Mouse (Mus musculus): ENCODE data around the gene Slc29a1. TPM values are rescaled to one million over a fixed set of nuclear protein-coding genes. Genes with fewer than 3 reads are reported as not detected.

Slc29a1 gene
- polyA plus RNA-seq, 1 experiment: 72.2 TPM

DNA sequence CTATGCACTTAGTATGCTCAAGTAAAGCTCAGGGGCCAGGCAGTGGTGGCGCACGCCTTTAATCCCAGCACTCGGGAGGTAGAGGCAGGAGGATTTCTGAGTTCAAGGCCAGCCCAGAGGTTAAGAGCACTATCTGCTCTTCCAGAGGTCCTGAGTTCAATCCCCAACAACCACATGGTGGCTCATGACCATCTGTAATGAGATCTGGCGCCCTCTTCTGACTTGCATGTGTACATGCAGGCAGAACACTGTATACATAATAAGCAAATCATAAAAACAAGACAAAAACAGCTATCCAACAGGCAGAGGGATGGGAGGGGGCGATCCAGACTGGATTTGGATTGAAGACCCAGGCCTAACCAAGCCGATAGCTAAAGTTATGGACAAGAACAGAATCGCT lies 20.6 kb downstream of the Slc29a1 start:
- no peak for DNase-seq
- no peak overlapping the region for H3K27ac ChIP-seq (ENCODE audit: insufficient read depth, low read length)
- H3K4me3 ChIP-seq (replicated peaks; ENCODE audit: insufficient read depth, low read depth, low read length): no peak overlapping the region
- no peaks in the 10 kb centered on the region for H3K27me3 ChIP-seq (ENCODE audit: control insufficient read depth, insufficient read depth, low read length)
- TF ChIP-seq CTCF (IDR thresholded peaks at IDR 0.05; ENCODE audit: borderline replicate concordance, insufficient read depth, low read depth, low read length): peak; percentile 44; the same call in 1 of the 2 replicates
- no peak for TF ChIP-seq POLR2A (IDR thresholded peaks at IDR 0.05; ENCODE audit: borderline replicate concordance, insufficient read depth, low read length)
- peaks cover 11% of the 10 kb centered on the region for H3K4me1 ChIP-seq (ENCODE audit: control insufficient read depth, insufficient read depth, low read length)
- 76% methylated on average over 7 of the region's 7 CpGs for WGBS

DNA sequence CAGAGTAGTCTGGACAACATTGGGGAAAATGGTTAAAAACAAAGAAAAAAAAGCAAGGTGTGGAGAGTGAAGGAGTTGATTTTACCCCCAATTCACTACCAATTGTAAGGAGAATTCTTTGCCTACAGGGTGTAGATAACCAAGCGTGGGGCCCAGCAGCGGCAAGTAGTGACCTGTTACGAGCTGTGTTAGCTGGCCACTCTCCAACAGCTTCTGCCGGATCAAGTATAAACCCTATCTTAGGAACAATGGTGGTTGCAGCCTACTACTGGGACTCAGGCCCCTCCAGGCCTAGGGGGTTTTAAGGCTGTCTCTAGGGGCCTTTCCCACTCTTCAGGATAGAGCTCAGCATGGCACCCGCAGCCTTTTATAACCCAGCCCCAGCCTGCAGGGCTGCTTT lies 21.2 kb downstream of the Slc29a1 start:
- no peaks in the 10 kb centered on the region for H3K27me3 ChIP-seq (ENCODE audit: control insufficient read depth, insufficient read depth, low read length)
- H3K4me1 ChIP-seq (ENCODE audit: control insufficient read depth, insufficient read depth, low read length): peaks cover 11% of the 10 kb centered on the region
- no peak for DNase-seq
- no peak overlapping the region for H3K27ac ChIP-seq (ENCODE audit: insufficient read depth, low read length)
- 52% methylated on average over 5 of the region's 5 CpGs for WGBS
- TF ChIP-seq CTCF (IDR thresholded peaks at IDR 0.05; ENCODE audit: borderline replicate concordance, insufficient read depth, low read depth, low read length) (no peak), POLR2A (IDR thresholded peaks at IDR 0.05; ENCODE audit: borderline replicate concordance, insufficient read depth, low read length) (no peak)
- no peak overlapping the region for H3K4me3 ChIP-seq (replicated peaks; ENCODE audit: insufficient read depth, low read depth, low read length)

GRCm38 (mm10) chr17:45575123-45575897 lies 24.1 kb downstream of the Slc29a1 start:
- H3K4me1 ChIP-seq (ENCODE audit: control insufficient read depth, insufficient read depth, low read length): peaks cover 9% of the 10 kb centered on the region
- no peak for DNase-seq
- peak overlapping the region; percentile 98 for H3K27ac ChIP-seq (ENCODE audit: insufficient read depth, low read length)
- WGBS: 78% methylated on average over 8 of the region's 8 CpGs
- no peak for TF ChIP-seq CTCF (IDR thresholded peaks at IDR 0.05; ENCODE audit: borderline replicate concordance, insufficient read depth, low read depth, low read length)
- TF ChIP-seq POLR2A (IDR thresholded peaks at IDR 0.05; ENCODE audit: borderline replicate concordance, insufficient read depth, low read length): no peak
- no peak overlapping the region for H3K4me3 ChIP-seq (replicated peaks; ENCODE audit: insufficient read depth, low read depth, low read length)
- H3K27me3 ChIP-seq (ENCODE audit: control insufficient read depth, insufficient read depth, low read length): no peaks in the 10 kb centered on the region

DNA sequence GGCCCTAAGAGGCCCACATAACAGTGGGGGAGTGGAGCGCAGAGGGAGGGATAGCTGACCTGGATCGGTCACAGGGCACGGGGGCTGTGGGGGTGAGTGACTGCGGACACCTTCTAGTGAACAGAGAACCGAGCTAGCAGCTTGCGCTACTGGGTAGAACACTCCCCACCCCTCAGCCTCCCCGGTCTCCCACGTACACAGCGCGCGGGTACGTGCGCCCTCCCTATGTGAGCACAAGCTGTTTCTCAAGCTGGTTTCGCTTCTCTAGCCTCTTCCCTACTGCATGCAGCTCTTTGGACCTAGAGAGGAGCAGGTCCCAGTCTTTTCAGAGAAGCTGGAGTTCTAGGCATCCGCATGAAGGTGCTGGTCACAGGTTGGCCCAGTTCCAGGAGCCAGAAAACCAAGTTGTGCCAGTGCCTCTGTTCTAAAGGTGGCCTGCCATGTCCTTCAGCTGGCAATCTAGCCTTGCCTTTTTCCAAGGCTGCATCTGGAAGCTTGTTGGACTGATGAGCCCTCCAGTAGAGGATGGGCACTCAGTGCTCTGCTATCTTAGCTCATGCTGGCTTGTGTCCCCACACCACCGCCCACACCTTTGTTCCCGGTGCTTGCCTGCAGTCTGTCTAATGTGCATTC lies 25.2 kb downstream of the Slc29a1 start:
- Histone ChIP-seq H3K27me3 (ENCODE audit: control insufficient read depth, insufficient read depth, low read length) (no peaks in the 10 kb centered on the region), H3K4me1 (ENCODE audit: control insufficient read depth, insufficient read depth, low read length) (peaks cover 9% of the 10 kb centered on the region), H3K27ac (ENCODE audit: insufficient read depth, low read length) (peak overlapping the region; percentile 98), H3K4me3 (replicated peaks; ENCODE audit: insufficient read depth, low read depth, low read length) (peak overlapping the region; percentile 86)
- TF ChIP-seq CTCF (IDR thresholded peaks at IDR 0.05; ENCODE audit: borderline replicate concordance, insufficient read depth, low read depth, low read length) (no peak), POLR2A (IDR thresholded peaks at IDR 0.05; ENCODE audit: borderline replicate concordance, insufficient read depth, low read length) (peak; percentile 54; the same call in 1 of the 2 replicates)
- DNase-seq: peak; percentile 88 to 89
- 1% methylated on average over 17 of the region's 17 CpGs for WGBS

DNA sequence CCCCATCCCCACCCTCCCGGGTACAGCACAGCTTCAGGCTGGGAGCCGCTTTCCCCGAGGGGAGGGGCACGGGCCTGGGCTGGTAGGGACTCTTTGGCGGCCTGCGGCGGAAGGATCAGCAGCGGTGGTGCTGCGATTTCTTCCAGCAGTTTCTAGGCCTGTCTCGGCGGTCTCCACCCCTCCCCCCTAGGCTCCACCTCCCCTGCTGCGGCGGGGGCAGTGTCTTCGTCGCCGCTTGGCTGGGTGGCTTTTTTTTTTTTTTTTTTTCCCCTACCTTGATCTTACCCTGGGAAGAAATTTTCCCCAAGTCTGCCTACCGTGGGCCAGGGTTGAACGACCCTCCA lies 25.7 kb downstream of the Slc29a1 start:
- peaks cover 9% of the 10 kb centered on the region for H3K4me1 ChIP-seq (ENCODE audit: control insufficient read depth, insufficient read depth, low read length)

GRCm38 (mm10) chr17:45573087-45573779 lies 26.2 kb downstream of the Slc29a1 start, which contains the start of gene Hsp90ab1:
TSS of gene Hsp90ab1 (minus strand) at chr17:45573271.
- TF ChIP-seq POLR2A (IDR thresholded peaks at IDR 0.05; ENCODE audit: borderline replicate concordance, insufficient read depth, low read length) (peak; percentile 95), CTCF (IDR thresholded peaks at IDR 0.05; ENCODE audit: borderline replicate concordance, insufficient read depth, low read depth, low read length) (no peak)
- peak; percentile 98 to 99 for DNase-seq
- H3K4me1 ChIP-seq (ENCODE audit: control insufficient read depth, insufficient read depth, low read length): peaks cover 12% of the 10 kb centered on the region
- under 1% methylated on average over 38 of the region's 41 CpGs for WGBS
- no peaks in the 10 kb centered on the region for H3K27me3 ChIP-seq (ENCODE audit: control insufficient read depth, insufficient read depth, low read length)
- H3K27ac ChIP-seq (ENCODE audit: insufficient read depth, low read length): peak within 1 kb of the TSS; percentile 98
- H3K4me3 ChIP-seq (replicated peaks; ENCODE audit: insufficient read depth, low read depth, low read length): peak within 1 kb of the TSS; percentile 86

More for the DNA sequence above, 25.7 kb downstream of the Slc29a1 start:
- 0% methylated on average over 18 of the region's 18 CpGs for WGBS
- Histone ChIP-seq H3K27ac (ENCODE audit: insufficient read depth, low read length) (peak overlapping the region; percentile 98), H3K4me3 (replicated peaks; ENCODE audit: insufficient read depth, low read depth, low read length) (peak overlapping the region; percentile 86), H3K27me3 (ENCODE audit: control insufficient read depth, insufficient read depth, low read length) (no peaks in the 10 kb centered on the region)
- TF ChIP-seq POLR2A (IDR thresholded peaks at IDR 0.05; ENCODE audit: borderline replicate concordance, insufficient read depth, low read length): no peak
- no peak for TF ChIP-seq CTCF (IDR thresholded peaks at IDR 0.05; ENCODE audit: borderline replicate concordance, insufficient read depth, low read depth, low read length)
- peak; percentile 97 for DNase-seq

- TF ChIP-seq POLR2A (IDR thresholded peaks at IDR 0.05; ENCODE audit: borderline replicate concordance, insufficient read depth, low read length) (no peak), CTCF (IDR thresholded peaks at IDR 0.05; ENCODE audit: borderline replicate concordance, insufficient read depth, low read depth, low read length) (no peak)
- WGBS: 1% methylated on average over 51 of the region's 57 CpGs
- peak overlapping the region; percentile 98 for H3K27ac ChIP-seq (ENCODE audit: insufficient read depth, low read length)
- peaks cover 12% of the 10 kb centered on the region for H3K4me1 ChIP-seq (ENCODE audit: control insufficient read depth, insufficient read depth, low read length)
- H3K4me3 ChIP-seq (replicated peaks; ENCODE audit: insufficient read depth, low read depth, low read length): peak overlapping the region; percentile 86
- no peaks in the 10 kb centered on the region for H3K27me3 ChIP-seq (ENCODE audit: control insufficient read depth, insufficient read depth, low read length)
- DNase-seq: peak; percentile 78 to 79
Measured at GRCm38 (mm10) chr17:45572103-45573086, 27.0 kb downstream of the Slc29a1 start.
